Mouse (Mus musculus) neural tube, embryonic 11.5 days (tissue): ENCODE data around the gene Fmnl1. TPM values are rescaled to one million over a fixed set of nuclear protein-coding genes. Genes with fewer than 3 reads are reported as not detected.
A peak's percentile ranks its signal among the peaks of the same experiment; 100 is the strongest.

Experiments used
- ATAC-seq: fragments of 200-750 bp; cut with Nextera tagmentation; 2 replicates; pipeline ENCODE4 v1.8.0; 2017; ENCODE audit warnings: moderate number of reproducible peaks, mild to moderate bottlenecking, moderate TSS enrichment, moderate library complexity; ENCODE audit not compliant: insufficient read depth, low FRiP score, low TSS enrichment
- DNase-seq: peaks from one replicate; pipeline ENCODE4 v3.0.0-alpha.2; 2015; ENCODE audit warnings: low spot score
- H3K27ac ChIP-seq: fragments of 300-500 bp; sonication (generic); 2 replicates; pipeline ENCODE4 v1.5.1; 2014; ENCODE audit warnings: low read depth, mild to moderate bottlenecking, low read length
- H3K27me3 ChIP-seq: fragments of 300-500 bp; sonication (generic); 2 replicates; pipeline ENCODE4 v1.6.1; 2014; ENCODE audit warnings: mild to moderate bottlenecking, low read length, mixed read lengths; ENCODE audit not compliant: control insufficient read depth, insufficient read depth
- H3K36me3 ChIP-seq: fragments of 300-500 bp; sonication (generic); 2 replicates; pipeline ENCODE4 v1.6.1; 2014; ENCODE audit warnings: mild to moderate bottlenecking, low read length, moderate library complexity, mixed read lengths; ENCODE audit not compliant: control insufficient read depth, insufficient read depth
- H3K4me1 ChIP-seq: fragments of 300-500 bp; sonication (generic); 2 replicates; pipeline ENCODE4 v1.6.1; 2014; ENCODE audit warnings: low read length, mixed read lengths; ENCODE audit not compliant: control insufficient read depth, insufficient read depth
- H3K4me2 ChIP-seq: fragments of 300-500 bp; sonication (generic); 2 replicates; pipeline ENCODE4 v1.6.1; 2014; ENCODE audit warnings: low read depth, mild to moderate bottlenecking, moderate library complexity
- H3K4me3 ChIP-seq: fragments of 300-500 bp; sonication (generic); 2 replicates; pipeline ENCODE4 v1.5.1; 2014; ENCODE audit warnings: low read depth, low read length
- H3K9ac ChIP-seq: fragments of 300-500 bp; sonication (generic); 2 replicates; pipeline ENCODE4 v1.6.1; 2014; ENCODE audit warnings: mild to moderate bottlenecking, low read length
- H3K9me3 ChIP-seq: fragments of 300-500 bp; sonication (generic); 2 replicates; pipeline ENCODE4 v1.6.1; 2016; ENCODE audit warnings: low read length; ENCODE audit not compliant: control insufficient read depth
- WGBS: fragments of 180-500 bp; shearing (Covaris S2); extraction: QIAGEN DNeasy Blood & Tissue Kit; methylation state at CpG from one replicate; pipeline ENCODE4 v1.1.7; 2014; 5-methylcytosine and 5-hydroxymethylcytosine counted together
- polyA plus RNA-seq: library from polyadenylated mRNA; unstranded; fragments of >200 nt; fragmentation: Nextera tagmentation; extraction: Ambion mirVana; gene quantifications from 2 replicates; pipeline ENCODE4 v1.2.1, GENCODE M21; 2014

Gene Fmnl1
- polyA plus RNA-seq, 1 experiment from 2014 or later, result 1.2 TPM

DNA sequence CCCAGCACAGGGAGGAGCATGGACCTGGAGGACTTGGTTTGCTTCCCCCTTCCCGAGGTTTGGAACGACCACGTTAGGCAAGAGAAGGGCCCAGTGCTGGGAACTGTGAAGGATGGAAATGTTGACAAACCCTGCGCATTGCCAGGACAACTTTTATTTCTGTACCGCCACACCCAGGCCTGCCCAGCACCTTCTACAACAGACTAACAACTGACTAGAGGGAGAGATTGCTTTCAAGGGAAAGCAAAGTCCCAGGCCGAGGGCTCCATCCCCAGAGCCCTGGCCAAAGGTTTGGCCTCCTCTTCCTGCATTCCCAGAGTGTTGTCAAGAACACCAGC lies 30.2 kb upstream of the Fmnl1 start:
- H3K9ac ChIP-seq, result no peak overlapping the region
- H3K4me3 ChIP-seq, result no peak overlapping the region
- ATAC-seq, result no peak
- no peaks in the 10 kb centered on the region for H3K36me3 ChIP-seq
- no peak overlapping the region for H3K27ac ChIP-seq
- DNase-seq, result no peak
- no peak overlapping the region for H3K4me2 ChIP-seq
- no peaks in the 10 kb centered on the region for H3K27me3 ChIP-seq
- H3K9me3 ChIP-seq, result no peaks in the 10 kb centered on the region
- 58% methylated on average over 6 of the region's 6 CpGs for WGBS
- H3K4me1 ChIP-seq, result peaks cover 3% of the 10 kb centered on the region

DNA sequence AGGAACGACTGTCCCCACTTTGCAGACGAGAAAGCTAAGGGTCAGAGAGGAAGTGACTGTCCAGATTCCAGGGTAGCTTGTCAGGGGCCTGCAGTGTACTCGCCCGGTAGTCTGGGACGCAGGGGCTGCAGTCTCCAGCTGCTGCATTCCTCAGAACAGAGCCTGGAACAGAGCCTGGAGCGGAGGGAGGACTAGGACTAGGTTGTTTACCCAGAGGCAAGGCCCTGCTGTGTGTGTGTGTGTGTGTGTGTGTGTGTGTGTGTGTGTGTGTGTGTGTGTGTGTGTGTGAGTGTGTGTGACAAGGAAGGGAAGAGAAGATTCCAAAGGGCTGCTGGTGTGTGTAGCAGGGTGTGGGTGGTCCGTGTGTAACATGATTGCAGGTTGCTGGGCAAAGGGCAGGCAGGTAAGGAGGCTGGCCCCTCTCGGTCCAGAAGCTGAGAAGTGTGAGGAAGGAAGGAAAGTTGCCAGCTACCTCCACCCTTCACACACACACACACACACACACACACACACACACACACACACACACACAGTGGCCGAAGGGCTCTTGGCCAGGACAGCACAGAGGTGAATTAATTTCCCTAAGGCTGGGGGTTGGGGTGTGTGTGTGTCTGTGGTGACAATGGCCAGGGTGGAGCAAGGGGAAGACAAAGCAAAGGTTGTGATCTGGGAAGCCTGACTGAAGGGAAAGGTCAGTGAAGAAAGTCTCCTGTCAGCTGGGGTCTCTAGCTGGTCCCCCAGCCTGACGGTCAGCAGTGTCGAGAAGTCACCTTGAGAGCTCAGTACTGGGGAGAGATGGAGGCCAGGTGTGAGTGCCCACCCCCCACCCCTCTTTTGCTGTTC lies 29.6 kb upstream of the Fmnl1 start:
- no peaks in the 10 kb centered on the region for H3K9me3 ChIP-seq
- H3K9ac ChIP-seq, result no peak overlapping the region
- no peak overlapping the region for H3K27ac ChIP-seq
- no peaks in the 10 kb centered on the region for H3K27me3 ChIP-seq
- H3K4me3 ChIP-seq, result no peak overlapping the region
- WGBS, result 39% methylated on average over 11 of the region's 11 CpGs
- H3K4me2 ChIP-seq, result no peak overlapping the region
- DNase-seq (no peak), ATAC-seq (no peak)
- H3K36me3 ChIP-seq, result no peaks in the 10 kb centered on the region
- peaks cover 3% of the 10 kb centered on the region for H3K4me1 ChIP-seq

DNA sequence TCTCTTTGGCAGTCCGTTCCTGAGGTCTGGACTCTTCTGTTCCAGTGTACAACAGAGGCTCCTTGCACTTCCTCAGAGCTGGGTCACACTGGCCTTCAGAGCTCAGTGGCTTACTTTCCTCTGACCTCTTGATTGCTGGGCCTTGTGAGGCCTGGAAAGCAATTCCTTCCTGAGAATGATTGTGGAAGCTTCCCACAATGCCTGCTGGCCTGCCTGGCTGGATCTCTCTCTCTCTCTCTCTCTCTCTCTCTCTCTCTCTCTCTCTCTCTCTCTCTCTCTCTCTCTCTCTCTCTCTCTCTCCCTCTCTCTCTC lies 29.0 kb upstream of the Fmnl1 start:
- DNase-seq (no peak), ATAC-seq (no peak)
- Histone ChIP-seq H3K4me1 (peaks cover 3% of the 10 kb centered on the region), H3K27me3 (no peaks in the 10 kb centered on the region), H3K9me3 (no peaks in the 10 kb centered on the region), H3K27ac (no peak overlapping the region), H3K4me3 (no peak overlapping the region), H3K9ac (no peak overlapping the region), H3K36me3 (no peaks in the 10 kb centered on the region), H3K4me2 (no peak overlapping the region)
- WGBS, result 42% methylated on average over 1 of the region's 1 CpGs

DNA sequence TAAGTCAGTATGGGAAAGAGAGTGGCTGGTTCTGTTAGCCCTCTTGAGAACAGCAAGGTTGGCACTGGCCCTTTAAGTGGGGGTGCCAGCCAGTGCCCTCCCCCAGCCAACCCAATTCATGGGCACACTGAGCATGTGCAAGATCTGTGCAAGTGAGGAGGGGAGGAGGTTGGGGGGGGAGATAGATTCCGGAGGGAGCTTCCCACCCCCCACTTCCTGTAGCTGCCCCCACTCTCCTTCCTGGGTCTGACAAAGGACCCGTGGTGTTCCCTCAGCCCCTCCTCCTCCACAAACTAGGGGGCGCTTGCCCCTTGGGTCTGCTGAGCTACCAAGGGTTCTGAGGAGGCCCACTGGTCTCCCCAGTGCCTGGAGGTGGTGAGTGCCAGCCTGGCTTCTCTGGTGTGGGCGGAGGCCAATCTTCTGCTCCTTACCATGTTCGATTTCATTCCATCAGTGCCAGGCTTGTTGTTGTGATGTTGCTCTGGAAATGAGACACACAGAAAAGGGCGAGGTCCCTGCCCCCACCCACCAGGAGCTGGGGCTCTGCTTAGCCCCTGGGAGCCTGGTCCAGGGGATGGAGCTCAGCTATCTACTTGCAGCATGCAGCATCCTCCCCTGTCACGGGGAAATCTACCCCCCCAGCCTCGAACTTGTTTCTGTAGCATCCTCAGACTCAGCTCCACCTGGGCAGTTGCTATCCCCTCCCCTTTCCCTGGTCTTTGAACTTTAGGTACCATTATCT lies 28.3 kb upstream of the Fmnl1 start:
- Histone ChIP-seq H3K36me3 (no peaks in the 10 kb centered on the region), H3K27ac (no peak overlapping the region), H3K27me3 (no peaks in the 10 kb centered on the region), H3K9me3 (no peaks in the 10 kb centered on the region), H3K4me2 (no peak overlapping the region), H3K4me1 (peaks cover 3% of the 10 kb centered on the region), H3K9ac (peak overlapping the region; percentile 9), H3K4me3 (no peak overlapping the region)
- WGBS, result 32% methylated on average over 8 of the region's 8 CpGs
- ATAC-seq (no peak; the same call in 1 of the 2 replicates), DNase-seq (peak; percentile 38)

DNA sequence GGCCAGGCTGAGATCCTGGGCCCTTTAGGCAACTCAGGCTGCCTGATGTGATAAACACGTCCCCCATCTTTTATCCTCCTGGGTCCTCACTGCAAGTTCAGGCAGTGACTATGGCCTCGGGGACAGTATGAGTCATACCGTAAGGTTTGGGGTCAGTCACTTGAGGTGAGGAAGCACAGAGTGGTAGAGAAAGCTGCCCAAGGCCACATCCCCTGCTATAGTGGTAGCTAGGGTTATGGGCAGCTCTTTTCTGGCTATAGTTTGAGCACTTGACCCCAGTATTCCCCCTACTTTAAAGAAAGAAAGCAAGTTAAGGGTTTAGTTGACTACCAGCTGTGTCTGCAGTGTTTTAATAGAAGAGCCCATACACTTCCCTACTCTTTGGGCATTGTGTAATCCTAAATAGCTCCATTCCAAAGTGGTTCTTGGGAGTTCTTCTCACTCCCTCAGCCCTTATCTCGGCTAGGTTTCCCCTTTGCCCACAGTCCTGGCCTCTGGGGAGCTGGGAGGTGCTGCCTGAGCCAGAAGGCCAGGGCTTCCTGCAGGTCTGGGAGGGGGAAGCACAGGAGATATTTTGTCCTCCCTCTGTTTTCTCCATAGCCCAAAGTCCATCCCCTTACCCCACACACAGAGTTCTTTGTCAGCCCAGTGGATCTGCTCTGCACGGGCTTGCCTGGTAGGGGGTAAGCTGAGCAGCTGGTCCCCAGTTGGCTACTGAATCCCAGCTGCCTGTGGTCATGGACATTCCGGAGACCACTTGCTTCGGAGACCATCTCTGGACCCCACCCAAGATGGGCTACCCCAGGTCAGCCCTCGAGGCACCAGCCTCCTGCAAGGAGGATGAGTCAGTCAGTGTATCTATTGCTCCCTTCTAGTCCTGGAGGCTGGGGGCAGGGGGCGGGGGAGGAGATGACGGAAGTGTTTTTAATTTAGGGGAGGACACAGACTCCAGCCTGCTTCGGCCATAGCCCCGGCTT lies 26.3 kb upstream of the Fmnl1 start:
- no peak overlapping the region for H3K4me3 ChIP-seq
- ATAC-seq (no peak), DNase-seq (no peak)
- no peaks in the 10 kb centered on the region for H3K27me3 ChIP-seq
- H3K9me3 ChIP-seq, result no peaks in the 10 kb centered on the region
- WGBS, result 44% methylated on average over 12 of the region's 12 CpGs
- no peaks in the 10 kb centered on the region for H3K36me3 ChIP-seq
- H3K27ac ChIP-seq, result no peak overlapping the region
- H3K9ac ChIP-seq, result no peak overlapping the region
- H3K4me1 ChIP-seq, result peaks cover 3% of the 10 kb centered on the region
- no peak overlapping the region for H3K4me2 ChIP-seq

DNA sequence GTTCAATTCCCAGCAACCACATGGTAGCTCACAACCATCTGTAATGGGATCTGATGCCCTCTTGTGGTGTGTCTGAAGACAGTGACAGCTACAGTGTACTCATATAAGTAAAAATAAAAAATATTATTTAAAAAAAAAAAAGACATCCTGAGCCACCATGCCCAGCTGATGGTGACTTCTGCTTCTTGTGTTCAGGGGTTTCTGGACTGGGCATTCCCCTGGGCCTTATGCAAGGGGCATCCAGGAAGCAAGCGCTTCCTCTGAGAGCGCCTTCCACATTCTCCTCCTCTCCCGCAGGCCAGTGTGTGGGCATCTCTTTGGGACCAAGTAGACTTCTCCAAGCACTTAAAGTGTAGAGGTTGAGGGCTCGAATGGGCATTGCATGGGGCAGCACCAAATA lies 24.5 kb upstream of the Fmnl1 start:
- no peaks in the 10 kb centered on the region for H3K9me3 ChIP-seq
- no peak overlapping the region for H3K4me2 ChIP-seq
- no peak for DNase-seq
- ATAC-seq, result no peak
- no peaks in the 10 kb centered on the region for H3K36me3 ChIP-seq
- peaks cover 3% of the 10 kb centered on the region for H3K4me1 ChIP-seq
- H3K9ac ChIP-seq, result no peak overlapping the region
- H3K27ac ChIP-seq, result no peak overlapping the region
- WGBS, result 95% methylated on average over 4 of the region's 4 CpGs
- H3K4me3 ChIP-seq, result no peak overlapping the region
- no peaks in the 10 kb centered on the region for H3K27me3 ChIP-seq

DNA sequence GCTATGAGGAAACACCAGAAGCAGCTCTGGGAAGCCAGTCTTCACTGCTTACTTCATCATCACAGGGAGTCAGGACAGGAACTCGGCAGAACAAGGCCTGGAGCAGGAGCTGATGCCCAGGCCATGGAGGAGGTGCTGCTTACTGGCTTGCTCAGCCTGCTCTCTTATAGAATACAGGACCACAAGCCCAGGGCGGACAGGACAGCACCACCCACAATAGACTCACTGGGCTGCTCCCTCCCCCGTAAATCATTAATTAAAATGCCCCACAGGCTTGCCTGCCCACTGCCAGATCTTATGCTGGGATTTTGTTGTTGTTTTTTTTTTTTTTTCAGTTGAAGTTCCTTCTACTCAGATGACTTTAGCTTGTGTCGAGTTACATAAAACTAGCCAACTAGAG lies 23.1 kb upstream of the Fmnl1 start:
- no peaks in the 10 kb centered on the region for H3K36me3 ChIP-seq
- 76% methylated on average over 4 of the region's 4 CpGs for WGBS
- no peak for ATAC-seq

DNA sequence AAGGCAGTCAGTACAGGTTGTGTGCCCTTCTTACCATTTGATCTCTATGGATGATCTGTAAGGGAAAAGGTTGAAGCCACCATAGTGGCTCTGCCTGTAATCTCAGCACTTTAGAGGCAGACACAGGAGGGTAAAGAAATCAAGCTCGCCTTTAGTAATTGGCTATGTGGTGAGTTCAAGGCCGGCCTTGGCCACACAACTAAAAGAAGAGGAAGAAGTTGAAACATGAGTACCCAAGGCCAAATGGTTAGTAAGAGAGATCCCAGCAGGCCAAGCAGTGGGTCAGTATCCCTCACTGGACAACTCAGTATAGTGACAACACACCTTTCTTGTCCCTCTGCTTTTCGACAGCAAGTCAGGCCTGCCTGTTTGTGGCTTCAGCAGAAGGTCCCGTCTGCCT lies 21.1 kb upstream of the Fmnl1 start:
- no peak for ATAC-seq
- no peak for DNase-seq
- Histone ChIP-seq H3K36me3 (no peaks in the 10 kb centered on the region), H3K9me3 (no peaks in the 10 kb centered on the region), H3K9ac (no peak overlapping the region), H3K27me3 (no peaks in the 10 kb centered on the region), H3K4me3 (no peak overlapping the region), H3K4me1 (no peaks in the 10 kb centered on the region), H3K27ac (no peak overlapping the region), H3K4me2 (no peak overlapping the region)
- WGBS, result 89% methylated on average over 4 of the region's 4 CpGs

More for the DNA sequence above, 23.1 kb upstream of the Fmnl1 start:
- no peak for DNase-seq
- H3K4me2 ChIP-seq, result no peak overlapping the region
- H3K9me3 ChIP-seq, result no peaks in the 10 kb centered on the region
- H3K4me3 ChIP-seq, result no peak overlapping the region
- H3K27me3 ChIP-seq, result no peaks in the 10 kb centered on the region
- no peak overlapping the region for H3K9ac ChIP-seq
- H3K4me1 ChIP-seq, result no peaks in the 10 kb centered on the region
- no peak overlapping the region for H3K27ac ChIP-seq
